Mouse (Mus musculus) v-Abl transformed pro-B cells (cell line): ENCODE data around the gene Gamt.
"Not testable (repeated sequence)": the region's sequence is repeated elsewhere in the genome, so short reads cannot be mapped to it uniquely, and the experiment has no call there.

Experiments
- in situ Hi-C, 2 experiments: fragments of 400-800 bp; cut with MboI; formaldehyde crosslinking; loops; one replicate each; pipeline ENCODE4 v1.15.1; 2025; ENCODE audit not compliant: unreplicated experiment in 2 of 2

Gamt gene

DNA sequence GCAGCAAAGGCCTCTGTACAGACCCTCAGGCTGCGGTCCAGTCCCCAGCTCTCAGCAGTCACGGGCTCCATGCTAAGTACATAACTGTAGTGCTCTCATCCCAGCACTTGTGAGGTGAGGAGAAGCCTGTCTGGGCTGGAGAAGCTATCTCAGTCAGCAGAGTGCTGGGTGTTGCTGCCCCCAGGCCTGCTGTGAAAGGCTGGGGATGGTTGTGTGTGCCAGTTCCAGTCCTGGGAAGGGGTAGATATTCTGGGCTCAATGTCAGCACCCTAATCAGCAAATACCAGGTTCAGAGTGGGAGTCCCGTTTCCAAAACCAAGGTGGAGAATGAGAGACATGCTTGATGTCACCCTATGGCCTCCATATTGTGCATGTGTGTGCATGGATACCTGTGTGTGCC, 18.2 kb downstream of the Gamt start:
- in situ Hi-C loops: no loop called here

DNA sequence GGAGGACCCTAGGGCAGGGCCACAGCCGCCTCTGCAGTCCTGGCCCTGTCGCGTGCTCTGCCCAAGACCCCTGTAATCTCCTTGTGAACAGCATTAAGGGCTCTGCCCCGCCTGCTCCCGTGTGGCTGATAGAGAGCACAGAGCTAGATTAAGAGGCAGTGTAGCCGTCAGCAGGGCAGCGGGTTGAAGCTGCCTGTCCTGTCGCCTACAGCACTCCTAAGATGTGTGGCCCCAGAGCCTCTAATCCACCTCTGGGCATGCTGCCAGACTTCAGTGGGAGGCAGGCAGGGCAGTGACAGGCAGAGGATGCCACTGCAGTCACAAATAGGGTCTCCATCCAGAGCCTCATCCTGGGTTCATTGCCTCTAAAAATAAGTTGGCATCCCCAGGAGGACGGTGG, 18.7 kb downstream of the Gamt start:
- in situ Hi-C loops: no loop called here

DNA sequence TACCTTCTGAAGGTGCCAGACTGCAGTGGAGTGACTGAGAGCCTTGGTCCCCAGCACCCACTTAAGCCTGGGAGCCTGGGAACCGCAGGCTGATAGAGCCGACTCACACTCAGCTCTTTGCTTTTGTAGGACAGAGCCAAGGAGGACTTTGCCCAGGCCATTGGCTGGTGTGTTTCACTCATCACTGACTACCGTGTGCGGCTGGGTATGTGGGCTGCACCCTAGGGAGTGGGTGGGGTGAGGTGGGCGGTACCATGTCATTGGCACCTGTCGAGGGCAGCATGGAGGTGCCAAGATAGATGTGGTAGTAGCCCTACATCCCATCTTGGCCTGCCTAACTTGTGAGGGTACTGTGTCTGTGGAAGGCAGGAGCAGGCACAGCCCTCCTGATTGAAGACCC, 21.0 kb downstream of the Gamt start:
- in situ Hi-C loops: no loop called here

DNA sequence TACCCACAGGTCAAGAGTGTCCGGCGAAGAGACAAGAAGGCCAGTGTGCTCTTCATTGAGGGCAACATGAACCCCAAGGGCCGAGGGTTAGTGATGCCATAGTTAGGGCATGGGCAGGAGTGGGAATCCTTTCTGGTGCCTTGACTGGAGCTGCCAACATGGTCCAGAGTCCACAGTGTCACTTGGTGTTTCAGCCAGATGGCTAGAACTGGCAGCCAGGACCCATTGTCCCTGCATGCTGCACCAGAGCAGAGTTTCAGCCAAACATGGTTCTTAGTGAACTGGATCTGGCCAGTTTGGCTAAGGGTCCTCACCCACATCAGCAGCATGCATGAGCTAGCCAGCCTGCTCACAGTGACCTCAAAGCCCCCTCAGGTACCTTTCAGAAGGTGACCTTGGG, 22.5 kb downstream of the Gamt start:
- in situ Hi-C loops: no loop called here

DNA sequence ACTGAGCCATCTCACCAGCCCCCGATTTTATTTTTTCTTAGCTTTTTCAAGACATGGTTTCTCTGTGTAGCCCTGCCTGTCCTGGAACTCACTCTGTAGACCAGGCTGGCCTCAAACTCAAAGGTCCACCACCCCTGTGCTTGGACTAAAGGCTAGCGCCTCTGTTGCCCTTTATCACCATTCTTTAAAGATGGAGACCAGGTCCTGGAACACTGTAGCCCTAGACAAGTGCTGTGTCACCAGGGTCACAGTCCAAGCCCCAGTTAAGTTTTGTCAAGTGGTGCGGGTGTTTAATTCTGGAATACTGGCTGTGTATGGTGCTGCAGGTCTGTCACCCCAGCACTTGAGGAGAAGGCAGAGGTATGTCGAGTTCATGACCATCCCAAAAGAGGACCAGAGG, 23.8 kb downstream of the Gamt start:
- in situ Hi-C loops: no loop called here

DNA sequence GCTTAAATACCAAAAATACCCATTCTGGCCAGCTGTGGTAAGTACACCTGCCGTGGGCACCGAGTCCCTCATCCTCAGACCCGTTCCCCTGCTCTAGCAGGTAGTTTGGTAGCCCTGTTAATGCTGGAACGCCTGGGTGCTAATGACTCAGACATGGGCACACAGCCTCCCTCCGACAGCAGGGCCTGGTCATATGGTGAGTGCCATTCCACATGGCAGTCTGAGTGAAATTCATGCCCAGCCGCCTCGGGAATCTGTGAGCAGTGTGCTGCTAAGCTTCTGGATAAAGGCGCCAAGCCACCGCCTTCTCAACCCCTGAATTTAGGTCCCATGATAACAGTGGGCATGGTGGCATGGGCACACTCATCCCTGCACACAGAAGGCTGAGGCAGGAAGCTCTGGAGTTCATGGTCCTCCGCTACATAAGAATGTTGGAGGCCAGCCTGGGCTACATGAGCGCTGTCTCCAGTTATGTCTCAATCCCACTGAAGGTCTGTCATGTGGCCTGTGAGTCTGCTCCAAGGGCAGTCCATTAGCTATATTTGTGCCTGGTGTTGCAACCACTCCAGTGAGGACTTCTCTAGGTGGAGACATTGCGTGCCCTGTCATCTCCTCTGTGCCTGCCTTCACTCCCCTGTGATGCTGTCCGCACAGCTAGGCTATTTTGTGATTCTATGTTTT, 24.5 kb downstream of the Gamt start:
- in situ Hi-C loops: no loop called here

DNA sequence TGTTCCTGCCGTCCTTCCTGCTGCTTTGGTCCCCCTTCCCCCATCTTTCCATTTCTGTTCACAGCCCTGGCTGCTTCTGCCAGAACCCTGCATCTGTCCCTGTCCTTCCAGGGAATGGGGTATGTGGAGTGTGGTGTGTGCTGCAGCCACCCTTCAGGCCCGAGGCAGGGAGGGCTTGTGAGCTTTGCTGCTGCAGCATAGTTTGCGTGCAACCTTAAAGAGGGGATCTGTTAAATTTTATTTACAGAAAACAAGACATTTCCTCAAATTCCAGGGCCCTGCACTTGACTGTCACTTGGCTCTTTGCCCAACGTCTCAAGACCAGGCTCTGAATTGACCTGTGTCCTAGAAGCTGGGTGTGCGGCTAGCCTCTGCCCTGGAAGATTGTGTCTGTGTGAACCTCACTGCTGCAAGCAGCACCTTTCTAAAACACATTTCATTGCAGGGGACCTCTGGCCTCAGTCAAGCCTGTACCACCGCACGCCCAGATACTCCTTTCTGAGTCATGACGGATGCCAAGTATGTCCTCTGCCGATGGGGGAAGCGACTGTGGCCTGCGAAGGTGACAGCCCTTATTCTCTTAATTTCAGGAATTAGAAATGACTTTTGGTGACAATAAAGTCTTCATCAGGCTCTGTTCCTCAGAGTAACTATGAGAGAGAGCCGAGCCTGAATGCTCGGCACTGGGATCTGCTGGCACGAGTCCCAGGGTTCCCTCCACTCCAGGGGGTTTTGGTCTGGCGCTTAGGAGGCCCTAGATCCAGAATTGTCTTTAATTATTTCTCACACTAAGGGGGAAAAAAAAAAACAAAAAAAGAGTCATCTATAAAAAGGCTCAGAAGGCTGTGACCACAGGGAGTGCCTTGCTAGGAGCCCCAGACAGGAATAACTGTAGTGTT, 32.7 kb downstream of the Gamt start:
- in situ Hi-C loops: no loop called here

DNA sequence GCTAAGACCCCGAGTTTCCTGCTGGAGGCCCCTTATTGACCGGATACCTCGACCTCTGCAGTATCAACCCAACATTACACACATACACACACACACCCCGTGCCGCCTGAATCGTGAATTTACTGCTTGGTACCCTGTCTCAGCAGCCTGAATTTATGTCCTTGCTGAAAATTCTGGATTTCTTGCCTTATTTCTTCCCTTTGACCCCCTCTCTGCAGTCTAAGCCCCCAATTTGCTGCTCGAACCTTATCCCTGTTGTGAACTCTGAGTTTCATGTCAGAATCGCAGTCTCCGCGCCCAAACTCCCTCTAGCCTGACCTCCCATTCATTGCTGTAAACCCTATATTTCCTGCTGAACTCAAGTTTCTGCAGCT, 33.7 kb downstream of the Gamt start:
- in situ Hi-C loops: no loop called here

DNA sequence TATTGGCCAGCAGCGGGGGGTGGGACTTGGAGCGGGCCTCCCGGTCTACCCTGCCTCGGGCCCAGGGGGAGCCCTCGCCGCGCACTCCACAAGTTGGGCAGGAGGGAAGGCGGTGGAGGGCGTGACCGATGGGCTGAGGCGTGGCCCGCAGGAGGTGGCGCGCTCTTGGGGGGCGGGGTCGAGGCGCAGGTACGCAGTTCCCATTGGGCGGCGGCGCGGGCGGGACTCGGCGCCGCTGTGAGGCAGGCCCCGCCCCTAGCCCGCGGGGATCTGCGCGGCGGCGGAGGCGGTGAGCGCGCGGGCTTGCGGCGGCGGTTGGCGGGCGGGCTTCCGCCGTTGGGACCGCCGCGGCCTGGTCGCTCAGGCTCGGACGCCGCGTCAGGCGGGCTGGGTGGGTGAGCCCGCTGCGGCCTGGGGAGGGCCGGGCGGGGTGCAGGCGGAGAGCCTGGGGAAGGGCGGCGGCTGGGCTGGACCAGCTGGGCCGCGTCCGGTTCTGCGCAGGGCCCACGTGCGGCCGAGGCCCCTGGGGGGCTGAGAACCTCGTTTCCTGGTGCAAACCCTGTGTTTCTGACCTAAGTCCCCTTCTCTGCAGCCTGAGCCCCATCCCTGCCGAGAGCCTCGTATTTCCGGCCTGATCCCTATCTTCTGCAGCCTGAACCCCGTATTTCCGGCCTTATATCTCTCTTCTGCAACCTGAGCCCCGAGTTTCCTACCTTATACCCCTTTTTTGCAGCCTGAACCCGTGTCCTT, 34.2 kb downstream of the Gamt start, which contains the start of gene Mum1:
Gene Mum1, plus strand, starts transcription at position 19 of the 750 bp plus-strand sequence.
- in situ Hi-C loops: no loop called here

DNA sequence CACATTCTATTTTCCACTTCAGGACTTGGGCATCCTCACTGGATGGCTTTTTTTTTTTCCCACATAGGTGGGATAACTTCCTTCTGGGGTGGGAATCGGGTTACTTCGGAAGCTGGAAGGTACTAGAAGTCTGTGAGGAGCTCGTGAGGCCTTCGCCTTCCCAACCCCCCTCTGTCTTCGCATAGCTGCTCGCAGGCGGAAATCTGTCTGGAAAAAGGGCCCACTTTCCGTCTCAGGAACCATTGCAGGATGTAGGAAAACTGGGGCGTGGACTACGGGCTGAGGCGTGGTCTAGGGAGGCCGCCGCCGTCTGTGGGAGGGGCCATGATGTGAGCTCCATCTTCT, 34.8 kb downstream of the Gamt start:
- in situ Hi-C loops: no loop called here

DNA sequence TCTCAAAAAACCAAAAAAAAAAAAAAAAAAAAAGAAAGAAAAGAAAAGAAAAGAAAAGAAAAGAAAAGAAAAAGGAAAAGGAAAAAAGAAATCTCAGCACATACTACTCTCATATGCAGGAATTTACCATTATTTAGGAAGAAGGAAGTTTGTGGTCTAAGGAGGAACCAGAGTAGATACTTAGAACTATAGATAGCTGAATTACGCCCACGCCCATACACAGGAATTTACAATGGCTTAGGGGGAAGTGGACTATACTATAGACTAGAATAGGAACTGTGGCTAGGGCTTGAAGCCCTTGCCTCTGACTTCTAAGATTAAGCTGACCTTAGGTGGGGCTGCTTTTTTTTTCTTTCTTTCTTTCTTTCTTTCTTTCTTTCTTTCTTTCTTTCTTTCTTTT, 37.7 kb downstream of the Gamt start:
- in situ Hi-C loops: not testable (repeated sequence)

DNA sequence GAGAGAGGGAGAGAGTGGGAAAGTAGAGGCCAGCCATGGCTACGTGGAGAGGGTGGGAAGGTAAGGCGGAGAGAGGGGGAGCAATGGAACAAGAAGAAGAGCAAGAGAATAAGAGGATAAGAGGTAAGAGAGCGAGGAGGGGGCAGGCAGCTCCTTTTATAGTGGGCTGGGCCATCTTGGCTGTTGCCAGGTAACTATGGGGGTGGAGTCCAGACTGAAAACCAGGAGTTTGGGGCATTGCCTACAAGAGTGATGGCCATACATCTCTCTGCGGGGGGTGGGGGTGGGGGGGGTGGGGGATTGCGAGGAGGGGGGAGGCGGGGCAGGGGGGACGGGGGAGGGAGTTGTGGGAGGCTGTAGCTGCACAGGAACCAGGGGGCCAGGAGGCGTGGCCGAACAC, 40.1 kb downstream of the Gamt start:
- in situ Hi-C loops: no loop called here

DNA sequence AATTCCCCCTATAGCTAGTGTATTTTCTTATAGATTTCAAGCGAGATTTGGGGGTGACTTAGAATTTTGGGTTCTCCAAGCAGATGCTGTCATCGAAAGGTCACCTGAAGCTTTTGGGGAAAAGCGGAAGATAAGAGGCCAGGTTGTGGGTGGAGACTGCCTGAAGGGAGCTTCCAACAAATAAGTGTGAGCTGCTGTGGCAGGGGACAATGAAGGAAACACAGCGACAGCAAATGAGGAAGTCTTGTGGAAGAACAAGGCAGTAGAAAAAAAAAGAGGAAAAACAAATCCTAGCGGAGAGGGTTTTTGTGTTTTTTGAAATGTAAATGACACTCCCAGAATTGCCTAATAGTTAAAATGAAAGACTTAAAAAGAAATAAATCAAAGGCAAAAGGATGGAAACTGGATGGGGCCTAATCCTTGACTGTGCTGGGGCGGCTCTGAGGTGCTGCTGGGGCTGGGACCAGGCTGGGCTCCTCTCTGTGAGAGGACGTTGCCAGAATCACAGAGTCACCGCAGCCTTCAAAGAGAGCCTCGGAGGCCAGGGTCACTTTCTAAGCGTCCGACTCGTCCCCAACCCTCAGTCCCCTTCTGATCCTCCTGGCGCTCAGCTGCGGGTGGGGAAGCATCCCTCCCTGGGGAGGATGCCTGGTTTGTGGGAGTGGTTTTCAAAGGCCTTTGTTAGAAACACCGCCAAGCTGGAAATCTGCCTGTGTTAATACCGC, 45.6 kb downstream of the Gamt start:
- in situ Hi-C loops: no loop called here

DNA sequence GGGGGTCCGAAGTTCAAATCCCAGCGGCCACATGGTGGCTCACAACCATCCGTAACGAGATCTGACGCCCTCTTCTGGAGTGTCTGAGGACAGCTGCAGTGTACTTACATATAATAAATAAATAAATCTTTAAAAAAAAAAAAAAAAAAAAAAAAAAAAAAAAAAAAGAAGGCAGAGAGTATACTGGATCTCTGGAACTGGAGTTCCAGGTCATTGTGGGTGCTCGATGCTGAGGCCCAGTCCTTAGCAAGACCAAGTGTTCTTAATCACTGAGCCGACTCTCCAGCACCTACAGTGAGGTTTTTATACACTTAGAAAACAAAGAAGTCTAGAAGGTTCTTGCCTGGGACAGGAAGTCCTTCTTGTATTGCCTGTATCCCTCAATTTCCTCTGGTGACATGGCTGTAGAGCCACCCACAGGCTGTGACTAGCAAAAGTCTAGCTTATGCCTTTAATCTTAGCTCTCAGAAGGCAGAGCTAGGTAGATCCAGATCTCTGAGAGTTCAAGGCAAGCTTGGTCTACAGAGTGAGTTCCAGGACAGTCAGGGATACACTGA, 49.2 kb downstream of the Gamt start:
- in situ Hi-C loops: not testable (repeated sequence)

DNA sequence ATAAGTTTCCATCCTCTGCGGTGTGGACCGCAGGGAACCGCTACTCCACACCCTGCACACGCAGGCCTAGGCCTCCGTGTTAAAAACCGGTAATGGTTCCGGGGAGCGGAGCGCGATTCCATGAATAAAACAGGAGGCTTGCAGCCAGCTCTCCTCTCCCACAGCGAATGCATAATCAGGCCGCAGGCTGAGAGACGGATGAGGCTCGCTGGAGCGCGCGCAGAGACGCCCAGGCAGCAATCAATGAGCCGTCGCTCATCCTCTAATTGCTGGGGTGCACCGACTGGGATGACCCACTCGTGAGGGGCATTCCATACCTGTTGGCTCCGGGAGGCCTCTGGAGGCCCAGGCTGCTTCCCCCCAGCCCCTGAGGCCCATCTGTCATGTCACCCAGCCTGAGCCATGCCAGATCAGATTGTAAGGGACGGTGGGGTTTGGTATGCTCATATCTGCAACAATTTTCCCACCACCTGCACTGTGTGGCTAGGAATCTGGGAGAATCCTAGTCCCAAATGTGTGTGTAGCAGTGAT, 51.9 kb downstream of the Gamt start:
- in situ Hi-C loops: no loop called here

DNA sequence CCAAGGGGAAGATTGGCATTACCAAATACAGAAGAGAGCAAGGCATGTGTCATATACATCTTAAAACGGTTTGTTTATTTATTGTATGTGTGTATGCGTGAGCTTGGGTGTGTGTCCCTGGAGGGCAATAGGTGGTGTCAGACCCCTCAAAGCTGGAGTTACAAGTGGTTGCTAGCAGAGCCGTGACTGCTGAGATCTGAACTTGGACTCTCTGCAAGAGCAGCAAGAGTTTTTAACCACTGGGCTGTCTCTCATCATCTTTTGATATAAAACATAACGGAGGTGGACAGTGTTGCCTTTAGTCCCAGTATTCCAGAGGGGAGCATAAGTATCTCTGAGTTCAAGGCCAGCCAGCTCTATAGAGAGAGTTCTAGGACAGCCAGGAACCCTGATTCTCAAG, 52.6 kb downstream of the Gamt start:
- in situ Hi-C loops: no loop called here
